Mouse (Mus musculus): ENCODE results near the gene Ankrd2.
A peak's percentile ranks its signal among the peaks of the same experiment; 100 is the strongest.
"Not testable (repeated sequence)": the region's sequence is repeated elsewhere in the genome, so short reads cannot be mapped to it uniquely, and the experiment has no call there.

Ankrd2 gene

DNA sequence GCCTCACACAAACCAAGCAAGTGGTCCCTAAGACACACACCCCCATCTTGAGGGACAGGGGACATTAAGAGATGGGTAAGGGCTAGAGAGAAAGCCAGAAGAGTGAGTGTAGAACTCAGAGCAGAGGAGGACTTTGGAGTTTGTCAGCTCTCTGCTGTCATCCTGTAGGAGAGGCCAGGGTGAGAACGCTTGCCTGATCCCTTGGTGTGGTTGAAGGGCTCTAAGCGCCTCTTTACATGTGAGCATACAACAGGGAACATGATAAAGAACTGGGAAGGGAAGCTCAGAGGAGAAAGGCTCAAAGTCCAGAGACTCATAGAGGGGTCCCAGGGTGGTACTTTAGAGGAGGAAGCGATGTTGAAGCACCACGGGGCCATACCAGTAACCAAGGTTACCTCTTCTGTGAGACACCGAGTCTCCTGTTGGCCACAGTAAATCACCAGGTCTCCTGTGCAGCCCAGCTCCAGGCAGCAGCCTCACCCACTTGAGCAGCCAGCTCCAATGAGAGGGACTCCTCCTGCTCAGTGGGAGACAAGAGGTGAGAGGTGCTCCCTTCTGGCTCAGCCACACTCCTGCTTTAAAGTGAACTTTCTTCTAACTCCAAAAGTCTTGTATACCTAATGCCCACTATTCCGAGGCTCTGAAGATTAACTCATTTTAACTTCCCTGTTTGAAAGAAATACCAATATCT is 21.1 kb downstream of the Ankrd2 start:
- DNase-seq, result no peak

DNA sequence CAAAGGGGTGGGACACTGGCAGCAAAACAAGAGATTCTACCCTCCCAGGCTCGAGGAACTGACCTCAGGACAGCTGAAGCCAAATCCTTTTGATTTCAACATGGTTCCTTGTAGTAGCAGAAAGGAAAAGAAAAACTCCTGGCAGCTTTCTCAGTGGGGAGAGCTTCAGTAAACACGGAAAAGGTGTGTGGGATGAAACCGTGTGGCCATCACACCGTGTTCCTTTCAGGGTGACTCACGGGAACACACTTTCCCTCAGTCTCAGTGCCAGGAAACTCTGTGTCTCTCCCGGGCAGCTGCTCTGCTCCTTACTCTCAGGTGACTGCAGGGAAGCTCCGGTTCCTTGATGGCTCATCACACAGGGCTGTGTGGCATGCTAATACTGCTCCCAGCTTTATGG is 22.6 kb downstream of the Ankrd2 start:
- no peak for DNase-seq

DNA sequence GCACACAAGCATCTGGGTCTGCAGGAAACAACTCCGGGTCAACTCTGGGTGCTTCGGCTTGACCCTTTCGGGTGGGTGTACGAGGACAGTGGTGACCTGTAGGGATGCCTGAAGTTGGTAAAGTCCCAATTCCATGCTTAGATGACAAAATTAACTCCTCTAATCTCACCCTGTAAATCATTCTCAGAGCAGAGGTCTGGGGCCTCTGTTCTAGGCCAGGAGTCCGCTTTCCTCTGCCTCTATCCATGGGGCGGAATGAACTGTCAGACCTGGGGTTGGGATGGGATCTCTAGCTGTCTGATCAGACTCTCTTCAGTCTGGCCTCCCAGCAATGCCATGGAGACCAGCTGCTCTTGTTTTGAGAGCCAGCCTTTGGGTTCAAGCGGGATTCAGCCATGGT is 25.6 kb downstream of the Ankrd2 start:
- no peak for DNase-seq

DNA sequence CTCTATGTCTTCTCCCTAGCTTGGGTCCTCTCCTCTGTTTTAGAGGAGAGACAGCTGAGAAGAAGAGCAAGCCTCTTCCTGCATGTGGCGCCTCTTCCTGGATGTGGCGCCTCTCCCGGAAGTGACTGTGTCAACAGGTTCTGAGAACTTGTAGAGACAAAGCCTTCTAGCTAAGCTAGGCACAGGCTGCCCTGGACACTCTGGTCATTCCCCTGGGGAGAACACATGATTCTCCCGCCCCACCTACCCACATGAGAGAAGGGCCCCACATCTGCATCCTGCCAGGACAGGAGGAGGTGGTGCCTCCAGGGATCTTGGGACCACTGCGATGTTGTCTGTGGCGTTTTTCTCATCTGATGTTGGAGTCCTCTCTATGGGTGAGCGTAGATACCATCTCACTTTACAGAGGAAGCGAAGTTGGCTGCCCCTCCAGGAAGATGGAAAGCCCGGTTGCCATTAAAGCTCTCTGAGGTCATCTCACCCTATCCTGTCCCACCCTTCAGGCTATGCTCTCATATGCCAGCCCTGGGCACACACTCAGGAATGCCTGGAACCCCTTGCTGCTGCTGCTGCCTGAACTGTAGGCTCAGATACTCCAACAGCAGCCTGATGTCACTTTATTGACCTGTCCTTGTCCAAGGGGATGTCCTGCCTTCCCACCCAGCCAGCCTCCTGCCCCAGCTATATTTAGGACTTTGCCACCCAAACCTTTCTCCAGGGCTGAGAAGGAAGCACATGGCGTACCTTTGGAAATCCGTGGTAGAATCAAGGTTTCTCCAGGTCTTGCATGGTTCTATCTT is 32.8 kb downstream of the Ankrd2 start:
- no peak for DNase-seq

DNA sequence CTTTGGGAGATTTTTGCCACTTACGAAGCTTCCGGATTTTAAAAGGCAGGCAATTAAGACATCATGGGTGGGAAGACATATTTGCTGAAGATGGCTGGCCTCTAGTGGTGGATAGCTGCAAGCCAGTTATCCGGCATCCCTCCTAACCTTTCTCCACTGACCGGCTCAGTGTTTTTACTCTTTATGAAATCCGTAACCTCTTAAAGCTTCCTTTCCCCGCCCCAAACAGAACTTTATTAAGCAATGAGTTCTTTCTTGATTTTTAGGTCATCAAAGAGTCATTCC is 33.4 kb downstream of the Ankrd2 start:
- no peak for DNase-seq

DNA sequence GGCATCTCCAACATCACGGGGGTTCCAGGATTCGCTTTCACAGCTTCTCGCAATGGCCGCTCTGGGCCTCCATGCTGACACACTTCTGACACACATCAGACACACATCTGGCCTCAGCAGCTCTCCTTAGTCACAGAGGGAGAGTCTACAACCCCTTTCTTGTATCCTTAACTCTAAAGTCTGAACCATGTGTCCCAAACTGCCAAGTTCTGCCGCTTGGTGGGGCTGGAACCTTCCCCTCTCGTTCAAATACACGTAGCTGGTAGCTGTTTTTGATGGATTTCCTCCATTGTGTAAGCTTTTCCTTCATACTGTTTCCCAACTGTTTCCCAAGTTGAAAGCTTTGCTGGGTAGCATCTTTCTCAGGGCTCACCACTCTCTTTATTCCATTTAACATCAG is 35.4 kb downstream of the Ankrd2 start:
- DNase-seq, result no peak

DNA sequence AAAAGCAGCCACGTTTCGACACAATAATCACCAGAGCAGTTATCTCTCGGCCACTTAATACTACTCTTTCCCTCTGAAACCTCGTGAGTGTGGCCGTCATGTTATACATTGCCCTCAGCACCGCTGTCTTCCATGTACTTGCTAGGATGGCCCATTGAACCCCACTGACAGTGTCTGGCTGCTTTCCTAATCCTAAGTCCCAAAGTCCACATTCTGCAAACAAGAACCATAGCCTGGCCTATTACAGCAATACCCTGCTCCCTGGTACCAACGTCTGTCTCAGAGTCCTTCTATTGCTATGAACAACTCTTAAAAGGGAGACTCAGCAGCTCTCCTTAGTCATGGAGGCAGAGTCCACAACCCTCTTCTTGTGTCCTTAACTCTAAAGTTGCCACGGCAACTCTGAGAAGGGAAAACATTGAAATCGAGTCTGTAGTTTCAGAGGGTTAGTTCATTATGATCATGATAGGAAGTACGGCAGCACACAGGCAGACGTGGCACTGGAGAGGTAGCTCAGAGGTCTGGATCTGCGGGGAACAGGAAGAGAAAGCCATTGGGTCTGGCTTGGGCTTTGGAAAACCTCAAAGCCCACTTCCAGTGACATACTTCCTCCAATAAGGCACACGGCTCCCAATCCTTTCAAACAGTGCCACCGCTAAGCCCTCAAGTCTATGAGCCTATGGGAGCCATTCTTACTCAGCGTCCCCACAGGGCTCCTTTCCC is 36.2 kb downstream of the Ankrd2 start:
- DNase-seq, result no peak

DNA sequence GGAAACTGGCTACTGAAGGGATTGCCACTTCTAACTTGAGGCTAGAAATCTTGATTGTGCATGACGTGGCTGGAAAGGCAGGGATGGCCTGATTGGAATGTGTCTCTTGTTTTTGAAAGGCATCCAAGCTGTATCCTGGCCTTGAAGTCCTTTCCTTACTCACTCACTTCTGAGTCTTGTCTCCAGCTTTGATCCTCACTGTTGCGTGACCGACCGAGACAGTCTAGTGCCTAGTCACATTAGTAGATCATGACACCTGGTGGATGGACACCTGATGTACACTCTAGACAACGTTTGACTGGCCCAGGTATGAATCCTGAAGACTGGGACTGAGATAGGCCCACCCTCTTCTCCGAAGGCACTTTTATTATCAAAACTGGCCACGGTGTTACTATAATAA is 37.0 kb downstream of the Ankrd2 start:
- no peak for DNase-seq

DNA sequence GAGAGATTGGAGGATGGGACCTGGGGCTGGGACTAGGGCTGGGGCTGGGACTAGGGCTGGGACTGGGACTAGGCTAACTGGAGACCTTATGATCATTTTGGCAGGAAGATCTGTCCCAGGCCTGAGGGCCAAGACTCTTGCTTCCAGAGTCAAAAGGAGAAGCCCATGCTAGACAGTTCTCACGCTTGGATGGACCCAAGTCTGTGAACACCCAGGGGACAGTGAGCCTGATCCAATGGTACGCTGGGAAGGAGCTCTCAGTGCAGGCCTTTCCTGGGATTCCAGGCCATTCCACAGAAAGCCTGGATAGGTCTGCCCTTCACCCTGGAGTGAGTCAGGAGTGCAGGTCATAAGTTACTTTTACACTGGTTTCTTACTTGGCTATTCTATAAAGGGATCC is 39.3 kb downstream of the Ankrd2 start:
- DNase-seq, result no peak

DNA sequence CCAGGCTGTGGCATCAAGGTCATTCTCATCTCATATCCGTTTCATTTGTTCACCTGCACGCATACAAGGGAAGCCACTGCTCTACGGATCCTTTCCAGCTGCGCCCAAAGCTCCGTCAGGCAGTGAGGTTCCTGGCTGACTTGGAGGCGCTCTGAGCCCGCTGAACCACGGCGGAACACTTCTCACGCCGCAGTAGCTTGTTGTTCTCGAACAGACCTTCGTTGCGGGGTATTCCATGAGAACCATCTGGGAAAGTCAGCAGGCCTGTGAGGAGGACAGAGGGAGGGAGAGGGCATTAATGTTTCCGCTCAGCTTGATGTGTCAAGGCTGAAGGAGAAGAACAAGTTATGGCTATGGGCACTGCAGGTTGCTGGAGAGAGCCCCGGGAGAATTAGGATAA is 40.2 kb downstream of the Ankrd2 start:
- no peak for DNase-seq

DNA sequence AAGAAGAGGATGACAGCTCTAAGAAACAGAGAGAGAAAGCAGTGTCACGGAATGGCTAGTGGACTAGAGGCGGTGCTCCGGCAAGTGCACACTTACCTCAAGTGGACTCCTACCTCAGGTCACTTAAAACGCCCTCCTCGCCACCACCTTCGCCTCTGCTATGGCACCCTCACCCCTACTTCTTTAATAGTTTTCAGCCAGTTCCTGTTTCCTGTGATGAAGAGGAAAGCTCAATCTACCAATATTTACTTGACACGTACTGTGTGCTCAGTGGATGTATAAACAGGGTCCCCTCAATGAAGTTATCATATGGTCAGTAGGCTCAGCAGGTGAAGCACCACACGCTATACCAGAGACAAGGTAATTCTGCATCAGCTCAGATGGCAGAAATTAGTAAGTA is 42.8 kb downstream of the Ankrd2 start:
- DNase-seq, result no peak

DNA sequence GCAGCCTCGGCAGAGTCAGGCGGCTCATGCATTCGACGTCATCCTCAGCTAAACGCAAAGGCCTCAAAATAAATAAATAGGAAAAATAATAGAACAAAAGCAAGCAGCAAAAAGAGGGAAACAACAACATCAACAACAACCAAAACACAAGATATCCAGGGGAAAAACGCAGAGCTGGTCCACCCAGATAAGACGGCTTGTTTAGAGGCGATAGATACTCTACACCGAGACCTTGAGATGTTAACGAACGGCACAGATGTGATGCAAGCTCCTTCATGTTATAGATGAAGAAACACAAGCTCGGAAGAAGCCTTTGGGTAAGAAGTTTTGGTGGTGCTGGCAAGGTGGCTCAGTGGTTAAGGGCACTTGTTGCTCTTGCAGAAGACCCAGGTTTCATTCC is 43.2 kb downstream of the Ankrd2 start:
- no peak for DNase-seq

DNA sequence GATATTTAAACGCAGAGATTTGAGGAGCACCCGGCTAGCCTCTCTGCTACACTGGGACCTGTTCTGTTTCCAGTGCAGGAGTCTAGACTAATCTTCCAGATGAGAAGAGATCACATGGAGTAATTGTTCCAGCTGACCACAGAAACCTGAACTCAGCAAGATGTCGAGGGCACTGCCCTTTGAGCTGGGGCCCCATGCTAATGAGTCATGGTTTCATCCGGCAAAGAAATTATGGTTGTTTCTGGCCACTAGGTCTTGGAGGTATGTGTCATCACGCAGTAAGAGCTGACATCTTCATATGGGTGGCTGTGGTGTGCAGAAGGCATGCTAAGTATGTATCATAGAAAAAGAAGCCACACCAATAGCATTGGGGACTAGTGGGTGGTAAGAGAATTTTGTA is 44.1 kb downstream of the Ankrd2 start:
- no peak for DNase-seq

DNA sequence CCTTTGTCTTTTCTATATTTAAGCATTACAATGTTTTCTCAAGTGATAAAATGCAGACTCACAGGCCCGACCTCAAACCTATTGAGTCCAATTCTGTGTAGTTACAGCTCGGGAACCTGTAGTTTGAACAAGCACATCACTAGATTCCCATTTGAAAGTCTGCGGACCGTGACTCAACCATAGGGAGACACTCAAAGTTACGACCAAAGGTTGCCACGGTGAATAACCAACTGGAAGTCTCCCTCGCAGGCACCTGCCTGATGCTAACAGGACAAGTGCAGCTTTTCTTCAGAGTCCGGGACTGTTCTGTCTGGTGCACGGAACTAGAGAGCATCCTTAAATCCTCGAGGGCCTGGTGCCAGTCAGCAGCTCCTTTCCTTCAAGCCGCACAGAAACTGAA is 44.7 kb downstream of the Ankrd2 start:
- no peak for DNase-seq

DNA sequence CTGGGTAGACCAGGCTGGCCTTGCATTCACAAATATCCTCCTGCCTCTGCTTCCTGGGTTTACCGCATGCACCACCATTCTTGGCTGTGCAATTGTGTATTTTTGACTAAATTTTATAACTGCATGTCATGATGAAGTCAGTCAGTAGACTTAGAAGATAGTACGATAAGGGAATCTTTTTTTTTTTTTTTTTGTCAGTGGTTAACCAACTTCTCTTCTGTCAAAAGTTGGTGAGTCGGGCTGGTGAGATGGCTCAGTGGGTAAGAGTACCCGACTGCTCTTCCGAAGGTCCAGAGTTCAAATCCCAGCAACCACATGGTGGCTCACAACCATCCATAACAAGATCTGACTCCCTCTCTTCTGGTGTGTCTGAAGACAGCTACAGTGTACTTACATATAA is 45.8 kb downstream of the Ankrd2 start:
- DNase-seq, result not testable (repeated sequence)

DNA sequence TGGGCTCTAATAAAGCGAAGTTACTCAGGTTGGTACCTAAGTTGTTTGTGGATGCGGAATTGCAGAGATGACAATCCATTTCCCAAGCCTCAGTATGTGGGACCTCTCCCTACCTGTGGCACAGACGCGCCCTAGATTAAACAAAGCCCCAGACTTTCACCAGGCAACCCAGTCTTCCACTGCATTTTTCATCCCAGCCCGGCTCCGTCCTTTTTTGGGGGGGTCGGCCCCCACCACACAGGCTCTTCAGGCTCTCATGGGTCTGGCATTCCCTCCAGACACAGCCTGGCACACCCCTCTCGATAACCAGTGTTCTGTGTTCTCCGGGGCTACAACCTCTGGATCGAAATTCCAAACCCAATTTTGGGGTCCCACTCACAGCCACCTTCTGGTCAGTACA is 49.9 kb downstream of the Ankrd2 start:
- DNase-seq, result no peak

DNA sequence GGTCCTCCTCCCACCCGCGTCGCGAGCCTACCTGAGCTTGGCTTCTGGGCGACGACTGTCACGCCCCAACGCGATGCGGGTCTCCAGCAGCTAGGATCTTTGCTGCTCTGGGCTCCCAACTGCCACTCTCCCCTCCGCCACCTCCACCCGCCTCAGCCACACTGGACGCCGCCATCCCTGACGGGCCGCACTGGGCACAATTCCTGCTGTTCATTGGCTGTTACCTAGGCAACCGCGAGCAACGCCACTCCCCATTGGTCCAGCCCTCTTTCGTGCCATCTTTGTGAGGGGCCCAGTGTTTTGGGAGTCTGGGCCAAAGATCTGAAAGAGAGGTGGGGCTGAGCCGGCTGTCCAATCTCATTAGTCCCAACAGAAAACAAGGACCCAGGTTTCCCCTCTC is 50.4 kb downstream of the Ankrd2 start, which contains the start of gene Morn4:
Gene Morn4, minus strand, starts transcription at position 192 of the 400 bp plus-strand sequence.
- DNase-seq, result peak; percentile 18

DNA sequence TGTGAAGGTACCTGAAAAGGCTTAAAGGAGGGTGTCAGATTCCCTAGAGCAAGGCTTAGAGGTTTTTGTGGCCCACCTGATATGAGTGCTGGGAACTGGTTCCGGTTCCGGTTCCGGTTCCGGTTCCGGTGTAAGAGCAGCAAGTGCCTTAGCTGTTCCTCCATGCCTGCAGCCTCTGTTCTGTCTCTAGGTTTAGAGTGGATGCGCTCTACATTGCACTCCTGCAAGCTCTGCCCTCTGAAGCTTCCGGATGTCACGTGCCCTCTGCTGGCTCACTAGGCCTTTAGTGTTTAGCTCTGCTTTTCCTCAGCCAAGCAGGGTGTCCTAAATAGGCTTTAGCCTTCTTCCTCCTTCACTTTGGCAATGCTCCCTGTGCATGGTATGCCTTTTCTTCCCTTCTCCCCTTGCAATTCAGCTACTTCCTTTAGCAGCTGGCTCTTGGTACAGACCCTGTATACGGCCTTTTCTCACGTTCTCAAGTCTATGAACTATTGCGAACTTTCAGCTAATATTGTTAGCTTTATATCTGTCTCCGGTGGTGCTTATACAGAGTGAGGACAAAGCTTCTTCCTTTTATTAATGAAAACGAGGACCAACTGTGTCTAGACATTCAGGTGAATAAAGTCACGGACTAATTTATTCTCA is 53.4 kb downstream of the Ankrd2 start:
- DNase-seq, result peak; percentile 77

DNA sequence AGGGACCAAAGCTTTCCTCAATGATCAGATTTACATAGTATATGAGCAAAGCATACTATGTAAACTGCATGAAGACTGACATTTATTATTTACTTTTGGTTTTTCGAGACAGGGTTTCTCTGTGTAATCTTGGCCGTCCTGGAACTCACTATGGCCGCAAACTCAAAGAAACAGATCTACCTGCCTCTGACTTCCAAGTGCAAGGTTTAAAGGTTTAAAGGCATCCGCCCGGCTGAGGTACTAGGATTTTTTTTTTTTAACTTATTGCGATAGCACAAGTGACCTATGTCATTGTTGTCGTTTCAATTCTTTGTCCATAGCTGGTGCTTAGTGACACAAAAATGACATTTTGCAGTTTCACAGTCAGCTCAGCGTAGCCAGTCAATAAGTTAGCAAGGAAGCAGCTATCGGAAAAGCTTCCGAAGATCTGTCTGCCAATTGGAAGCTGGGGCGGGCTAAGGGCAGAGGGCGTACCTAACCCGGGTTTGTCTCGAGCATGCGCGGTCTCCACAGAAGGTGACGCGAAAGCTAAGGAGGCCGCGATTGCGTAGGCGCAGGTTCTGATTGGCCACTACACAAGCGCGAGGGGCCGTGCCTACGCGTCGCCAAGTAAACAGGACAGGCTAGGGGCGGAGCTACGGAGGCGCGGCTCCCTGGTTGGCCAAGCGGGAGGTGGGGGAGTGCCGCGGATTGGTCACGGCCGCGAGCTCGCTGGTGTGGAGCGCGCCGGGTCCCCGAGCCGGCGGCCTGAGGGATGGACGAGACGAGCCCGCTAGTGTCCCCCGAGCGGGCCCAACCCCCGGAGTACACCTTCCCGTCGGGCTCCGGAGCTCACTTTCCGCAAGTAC is 54.2 kb downstream of the Ankrd2 start, which contains the start of gene Pi4k2a:
Gene Pi4k2a, plus strand, starts transcription at position 723 of the 848 bp plus-strand sequence.
- peak; percentile 98 for DNase-seq

DNA sequence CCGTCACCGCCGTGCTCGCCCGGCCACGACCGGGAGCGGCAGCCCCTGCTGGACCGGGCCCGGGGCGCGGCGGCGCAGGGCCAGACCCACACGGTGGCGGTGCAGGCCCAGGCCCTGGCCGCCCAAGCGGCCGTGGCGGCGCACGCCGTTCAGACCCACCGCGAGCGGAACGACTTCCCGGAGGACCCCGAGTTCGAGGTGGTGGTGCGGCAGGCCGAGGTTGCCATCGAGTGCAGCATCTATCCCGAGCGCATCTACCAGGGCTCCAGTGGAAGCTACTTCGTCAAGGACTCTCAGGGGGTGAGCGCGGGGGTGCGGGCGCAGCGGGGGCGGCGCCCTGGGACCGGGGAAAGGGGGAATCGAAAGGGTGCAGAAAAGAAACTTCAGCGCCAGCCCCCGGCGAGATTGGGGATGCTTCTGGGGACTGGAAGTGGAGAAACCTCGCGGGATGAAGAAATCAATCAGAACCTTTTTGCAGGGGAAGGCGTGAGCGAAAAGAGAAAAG is 54.9 kb downstream of the Ankrd2 start:
- DNase-seq, result no peak

Data from thymus, postnatal 25 days (tissue).